Mouse (Mus musculus): ENCODE measurements around the gene P2ry6.

DNA sequence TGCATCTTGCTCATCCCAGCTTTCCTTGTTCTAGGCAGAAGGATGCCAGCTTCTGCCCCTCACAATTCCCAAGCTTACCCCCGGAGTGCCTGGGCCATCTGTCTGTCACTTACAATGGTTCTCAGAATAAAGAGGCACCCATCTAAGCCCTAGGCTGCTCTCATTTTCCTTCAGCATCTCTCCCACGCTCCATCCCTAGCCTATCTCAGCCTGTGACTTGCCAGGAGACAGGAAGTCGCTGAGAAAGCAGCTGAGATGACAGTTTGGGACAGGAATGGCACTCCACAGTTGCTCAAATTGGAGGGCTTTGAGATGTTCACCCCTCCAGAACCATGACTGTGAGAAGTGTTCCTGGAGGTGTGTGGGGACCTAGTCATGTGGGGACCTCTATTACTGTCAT lies 1.6 kb downstream of the P2ry6 start:
- TF ChIP-seq POLR2A (IDR thresholded peaks at IDR 0.05; ENCODE audit: low read depth, low read length) (no peak), CTCF (IDR thresholded peaks at IDR 0.05; ENCODE audit: extremely low read depth, insufficient read length, insufficient replicate concordance, low read depth, low read length) (no peak)

Measured in small intestine, adult 2 months (tissue).